Mouse (Mus musculus): ENCODE data around the gene Bicral. TPM values are rescaled to one million over a fixed set of nuclear protein-coding genes. Genes with fewer than 3 reads are reported as not detected.

The Bicral gene
- polyA plus RNA-seq, 1 experiment, result not detected

DNA sequence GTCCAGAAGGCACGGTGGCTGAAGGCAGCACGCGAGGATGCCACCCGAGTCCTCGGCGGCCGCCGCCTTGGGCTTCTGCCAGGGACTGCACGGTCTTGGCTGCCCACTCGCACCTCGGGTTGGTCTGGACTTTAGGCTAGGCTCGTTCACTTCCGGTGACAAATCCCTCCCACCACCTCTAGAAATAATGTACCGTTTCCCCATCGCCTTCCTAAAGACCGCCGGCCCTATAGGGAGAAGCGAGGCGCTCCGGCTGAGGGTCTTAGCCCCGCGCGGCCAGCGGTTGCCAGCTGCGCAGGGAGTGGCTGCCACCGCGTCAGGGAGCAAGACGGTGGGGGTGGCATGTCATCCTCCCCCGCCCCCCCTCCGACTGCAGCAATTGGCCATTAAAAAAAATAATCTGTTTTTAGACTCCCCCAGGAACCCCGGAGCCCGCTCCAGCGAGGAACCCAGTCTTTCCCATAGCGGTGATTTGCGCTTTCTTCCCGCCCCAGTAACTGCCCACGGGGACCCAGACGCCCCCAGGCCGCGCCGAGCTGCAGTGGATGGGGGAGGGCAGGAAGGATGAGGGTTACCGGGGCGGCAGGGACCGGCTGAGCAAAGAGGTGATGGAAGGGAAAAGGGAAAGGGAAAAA, 31.3 kb upstream of the Bicral start:
- peak overlapping the region; percentile 83 for H3K4me3 ChIP-seq (ENCODE audit: insufficient read depth, low read depth, low read length)
- peaks cover 22% of the 10 kb centered on the region for H3K4me1 ChIP-seq (ENCODE audit: control insufficient read depth, insufficient read depth, low read length)
- under 1% methylated on average over 44 of the region's 44 CpGs for WGBS
- peak overlapping the region; percentile 91 for H3K27ac ChIP-seq (ENCODE audit: insufficient read depth, low read depth, low read length)
- TF ChIP-seq CTCF (IDR thresholded peaks at IDR 0.05; ENCODE audit: insufficient read depth, low read depth, low read length) (no peak), POLR2A (IDR thresholded peaks at IDR 0.05; ENCODE audit: insufficient read depth, low read depth, low read length) (peak; percentile 70; the same call in 1 of the 2 replicates)

DNA sequence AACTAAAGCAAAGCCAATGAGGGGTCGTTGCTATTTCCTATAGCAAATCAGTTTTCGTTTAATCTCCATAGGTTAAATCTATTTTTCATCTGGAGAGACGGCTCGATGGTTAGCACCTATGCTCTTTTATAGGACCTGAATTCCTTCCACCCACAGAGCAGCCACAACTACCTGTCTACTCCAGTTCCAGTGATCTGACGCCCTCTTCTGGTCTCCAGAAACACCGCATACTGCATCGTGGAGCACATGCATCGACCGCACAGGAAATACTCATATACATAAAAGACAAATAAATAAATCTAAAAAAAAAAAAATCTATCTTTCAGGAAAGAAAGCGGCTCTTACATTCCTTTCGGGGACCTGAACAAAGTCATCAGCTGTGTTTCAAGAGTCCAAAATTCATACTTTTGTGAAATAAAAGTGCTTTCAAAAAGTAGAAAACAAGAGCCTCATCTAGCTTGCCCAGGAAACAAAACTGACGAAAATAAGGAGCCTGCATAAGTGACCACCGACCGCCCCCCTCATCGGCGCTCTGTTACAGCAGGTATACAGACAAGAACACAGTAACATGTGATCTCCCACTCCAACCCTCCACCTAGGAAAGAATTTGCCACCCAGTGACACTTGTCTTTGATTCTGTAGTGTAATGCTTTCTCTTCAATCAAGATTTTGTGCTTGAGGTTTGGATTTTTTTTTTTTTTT, 30.4 kb upstream of the Bicral start:
- Histone ChIP-seq H3K4me1 (ENCODE audit: control insufficient read depth, insufficient read depth, low read length) (peaks cover 18% of the 10 kb centered on the region), H3K27ac (ENCODE audit: insufficient read depth, low read depth, low read length) (peak overlapping the region; percentile 91), H3K4me3 (ENCODE audit: insufficient read depth, low read depth, low read length) (peak overlapping the region; percentile 22; the same call in 1 of the 2 replicates)
- WGBS, result 22% methylated on average over 16 of the region's 16 CpGs
- TF ChIP-seq CTCF (IDR thresholded peaks at IDR 0.05; ENCODE audit: insufficient read depth, low read depth, low read length) (no peak), POLR2A (IDR thresholded peaks at IDR 0.05; ENCODE audit: insufficient read depth, low read depth, low read length) (no peak)

DNA sequence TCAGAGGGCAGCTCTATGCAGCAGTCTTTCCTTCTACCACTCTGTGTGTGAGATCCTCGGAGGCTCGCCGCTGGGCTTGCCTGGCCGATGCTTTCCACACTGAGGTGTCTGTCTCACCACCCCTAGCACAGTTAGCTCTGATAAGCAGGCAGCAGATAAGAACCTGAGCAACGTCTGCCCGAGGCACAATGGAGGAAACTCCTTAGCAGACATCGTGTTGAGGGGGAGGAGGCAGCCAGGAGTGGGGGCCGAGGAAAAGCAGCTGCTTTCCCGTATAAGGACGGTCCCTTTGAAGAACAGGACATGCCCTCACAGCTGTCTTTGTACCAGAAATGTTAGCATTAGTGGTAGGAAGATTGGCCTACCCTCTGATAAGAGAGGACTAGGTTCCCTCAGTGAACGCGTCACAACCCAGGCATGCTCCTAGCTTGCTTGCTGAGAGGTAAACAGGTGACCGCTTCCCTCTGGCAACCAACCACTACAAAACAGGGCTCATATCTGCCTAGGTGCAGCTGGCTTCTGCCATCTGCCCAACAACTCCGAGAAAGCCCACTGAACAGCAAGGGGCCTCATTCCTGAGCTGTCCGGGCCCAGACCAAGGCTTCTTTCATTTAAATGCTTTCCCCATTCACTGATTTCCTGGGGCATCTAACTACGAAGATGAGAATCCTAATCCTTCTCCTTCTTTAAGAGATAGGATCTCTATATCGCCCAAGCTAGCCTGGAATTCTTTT, 27.8 kb upstream of the Bicral start:
- TF ChIP-seq CTCF (IDR thresholded peaks at IDR 0.05; ENCODE audit: insufficient read depth, low read depth, low read length) (no peak), POLR2A (IDR thresholded peaks at IDR 0.05; ENCODE audit: insufficient read depth, low read depth, low read length) (no peak)
- 53% methylated on average over 17 of the region's 17 CpGs for WGBS
- Histone ChIP-seq H3K27ac (ENCODE audit: insufficient read depth, low read depth, low read length) (no peak overlapping the region), H3K4me1 (ENCODE audit: control insufficient read depth, insufficient read depth, low read length) (peaks cover 19% of the 10 kb centered on the region), H3K4me3 (ENCODE audit: insufficient read depth, low read depth, low read length) (no peak overlapping the region)

DNA sequence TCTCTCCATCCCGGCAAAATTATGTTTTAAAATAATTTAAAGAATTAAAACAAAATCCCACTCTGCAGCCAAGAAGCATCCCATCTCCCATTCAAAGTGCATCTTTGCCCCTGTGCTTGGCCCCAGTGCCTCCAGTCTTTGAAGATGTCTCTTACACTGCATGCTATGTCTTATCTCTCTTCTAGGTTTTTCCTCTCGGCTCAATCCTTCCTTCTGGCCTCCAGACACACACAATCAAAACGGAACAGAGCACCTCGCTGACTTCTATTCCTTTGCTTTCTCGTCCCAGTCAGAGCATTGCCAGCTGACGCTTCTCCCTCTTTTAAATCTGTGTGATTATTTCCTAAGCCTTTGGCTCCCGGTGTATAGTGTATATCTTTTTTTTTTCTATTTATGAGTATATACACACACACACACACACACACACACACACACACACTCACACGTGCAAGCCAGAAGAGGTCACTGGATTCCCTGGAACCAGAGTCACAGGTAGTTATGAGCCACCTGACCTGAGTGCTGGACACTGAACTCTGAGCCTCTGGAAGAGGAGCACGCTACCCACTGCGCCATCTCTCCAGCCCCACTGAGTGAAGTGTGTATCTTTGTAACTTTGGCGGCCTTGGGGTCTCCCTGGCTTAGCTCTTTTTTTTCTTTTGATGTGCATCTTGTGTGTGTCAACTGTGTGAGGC, 27.1 kb upstream of the Bicral start:
- peaks cover 19% of the 10 kb centered on the region for H3K4me1 ChIP-seq (ENCODE audit: control insufficient read depth, insufficient read depth, low read length)
- H3K4me3 ChIP-seq (ENCODE audit: insufficient read depth, low read depth, low read length), result no peak overlapping the region
- H3K27ac ChIP-seq (ENCODE audit: insufficient read depth, low read depth, low read length), result no peak overlapping the region
- TF ChIP-seq POLR2A (IDR thresholded peaks at IDR 0.05; ENCODE audit: insufficient read depth, low read depth, low read length) (no peak), CTCF (IDR thresholded peaks at IDR 0.05; ENCODE audit: insufficient read depth, low read depth, low read length) (no peak)
- 83% methylated on average over 11 of the region's 11 CpGs for WGBS

DNA sequence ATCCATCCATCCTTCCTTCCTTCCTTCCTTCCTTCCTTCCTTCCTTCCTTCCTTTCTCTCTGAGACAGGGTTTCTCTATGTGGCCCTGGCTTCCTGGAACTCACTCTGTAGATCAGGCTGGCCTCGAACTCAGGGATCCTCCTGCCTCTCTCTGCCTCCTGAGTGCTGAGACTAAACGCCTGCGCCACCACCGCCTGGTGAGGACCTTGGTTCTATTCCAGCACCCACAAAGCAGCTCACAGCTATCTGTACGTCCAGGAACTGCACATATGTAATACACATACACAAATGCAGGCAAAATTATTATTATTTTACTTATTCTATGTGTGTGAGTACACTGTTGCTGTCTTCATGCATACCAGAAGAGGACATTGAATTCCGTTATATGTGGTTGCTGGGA, 26.5 kb upstream of the Bicral start:
- 93% methylated on average over 6 of the region's 6 CpGs for WGBS
- TF ChIP-seq CTCF (IDR thresholded peaks at IDR 0.05; ENCODE audit: insufficient read depth, low read depth, low read length) (no peak), POLR2A (IDR thresholded peaks at IDR 0.05; ENCODE audit: insufficient read depth, low read depth, low read length) (no peak)

GRCm38 (mm10) chr17:46883107-46883506, 24.8 kb upstream of the Bicral start:
- Histone ChIP-seq H3K27ac (ENCODE audit: insufficient read depth, low read depth, low read length) (no peak overlapping the region), H3K4me1 (ENCODE audit: control insufficient read depth, insufficient read depth, low read length) (peaks cover 23% of the 10 kb centered on the region), H3K4me3 (ENCODE audit: insufficient read depth, low read depth, low read length) (no peak overlapping the region)
- WGBS, result 90% methylated on average over 9 of the region's 9 CpGs
- TF ChIP-seq POLR2A (IDR thresholded peaks at IDR 0.05; ENCODE audit: insufficient read depth, low read depth, low read length), result no peak
- TF ChIP-seq CTCF (IDR thresholded peaks at IDR 0.05; ENCODE audit: insufficient read depth, low read depth, low read length), result no peak

More for the DNA sequence above, 26.5 kb upstream of the Bicral start:
- H3K4me1 ChIP-seq (ENCODE audit: control insufficient read depth, insufficient read depth, low read length), result peaks cover 23% of the 10 kb centered on the region
- no peak overlapping the region for H3K4me3 ChIP-seq (ENCODE audit: insufficient read depth, low read depth, low read length)
- H3K27ac ChIP-seq (ENCODE audit: insufficient read depth, low read depth, low read length), result no peak overlapping the region

DNA sequence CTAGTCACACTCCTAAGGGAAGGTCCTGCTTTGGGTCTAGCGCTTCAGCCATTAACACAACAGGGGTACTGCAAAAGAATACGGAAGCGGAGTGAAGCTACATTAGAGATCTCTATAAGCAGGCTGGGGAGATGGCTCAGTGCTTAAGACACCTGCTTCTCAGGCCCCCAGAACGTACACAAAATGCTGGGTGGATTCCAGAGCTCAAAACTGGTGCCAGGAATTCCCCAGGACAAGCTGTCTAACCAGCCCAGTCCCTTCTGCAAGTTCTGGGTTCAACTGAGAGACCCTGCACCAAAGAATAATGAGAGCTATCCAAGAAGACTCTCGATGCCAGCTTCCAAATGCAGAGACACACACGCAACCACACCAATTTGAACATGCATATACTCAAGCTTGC, 23.4 kb upstream of the Bicral start:
- Histone ChIP-seq H3K27ac (ENCODE audit: insufficient read depth, low read depth, low read length) (no peak overlapping the region), H3K4me3 (ENCODE audit: insufficient read depth, low read depth, low read length) (no peak overlapping the region), H3K4me1 (ENCODE audit: control insufficient read depth, insufficient read depth, low read length) (peaks cover 19% of the 10 kb centered on the region)
- 84% methylated on average over 6 of the region's 6 CpGs for WGBS
- no peak for TF ChIP-seq CTCF (IDR thresholded peaks at IDR 0.05; ENCODE audit: insufficient read depth, low read depth, low read length)
- TF ChIP-seq POLR2A (IDR thresholded peaks at IDR 0.05; ENCODE audit: insufficient read depth, low read depth, low read length), result no peak

DNA sequence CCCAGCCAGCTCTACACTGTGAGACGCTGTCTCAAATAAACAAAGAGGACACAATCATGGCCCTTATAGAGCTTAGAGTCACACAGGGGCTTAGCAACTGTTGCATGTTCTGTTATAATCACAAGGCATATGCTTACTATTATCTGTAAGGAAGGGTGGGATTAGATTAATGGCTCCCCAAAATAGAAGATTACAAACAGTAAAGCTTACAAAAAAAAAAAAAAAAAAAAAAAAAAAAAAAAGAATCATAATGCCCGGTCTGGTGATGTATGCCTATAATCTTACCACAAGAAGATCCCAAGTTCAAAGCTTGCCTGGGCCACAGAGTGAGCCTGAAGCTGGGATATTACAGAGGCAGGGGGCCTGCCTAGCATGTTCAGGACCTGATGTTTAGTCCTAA, 22.0 kb upstream of the Bicral start:
- H3K4me3 ChIP-seq (ENCODE audit: insufficient read depth, low read depth, low read length), result no peak overlapping the region
- WGBS, result 64% methylated on average over 2 of the region's 2 CpGs
- peaks cover 13% of the 10 kb centered on the region for H3K4me1 ChIP-seq (ENCODE audit: control insufficient read depth, insufficient read depth, low read length)
- TF ChIP-seq CTCF (IDR thresholded peaks at IDR 0.05; ENCODE audit: insufficient read depth, low read depth, low read length), result no peak
- no peak for TF ChIP-seq POLR2A (IDR thresholded peaks at IDR 0.05; ENCODE audit: insufficient read depth, low read depth, low read length)
- no peak overlapping the region for H3K27ac ChIP-seq (ENCODE audit: insufficient read depth, low read depth, low read length)
